Mouse (Mus musculus): ENCODE data around the gene Adam33.

GRCm38 (mm10) chr2:131052043-131052442 is 11.6 kb downstream of the Adam33 start:
- TF ChIP-seq POLR2A (IDR thresholded peaks at IDR 0.05; ENCODE audit: borderline replicate concordance, low read depth, low read length) (no peak), CTCF (IDR thresholded peaks at IDR 0.05; ENCODE audit: low read depth, low read length) (no peak)

Data from bone marrow macrophage, adult 2 months (primary cell).